Mouse (Mus musculus) liver, embryonic 11.5 days (tissue): Measurements from ENCODE around the gene Colec11. TPM values are rescaled to one million over a fixed set of nuclear protein-coding genes. Genes with fewer than 3 reads are reported as not detected.
A peak's percentile ranks its signal among the peaks of the same experiment; 100 is the strongest.

ENCODE experiments used
- ATAC-seq: fragments of 200-750 bp; cut with Nextera tagmentation; replicated peaks from 2 replicates; pipeline ENCODE4 v1.8.0; 2017; ENCODE audit warnings: moderate number of reproducible peaks, mild to moderate bottlenecking, moderate TSS enrichment, moderate library complexity; ENCODE audit not compliant: low FRiP score
- DNase-seq: peaks from one replicate; pipeline ENCODE4 v3.0.0-alpha.2; 2017; ENCODE audit warnings: low spot score
- H3K27ac ChIP-seq: fragments of 300-500 bp; sonication (generic); 2 replicates; pipeline ENCODE4 v1.5.1; 2014; ENCODE audit warnings: mild to moderate bottlenecking, low read depth, low read length, control low read depth
- H3K27me3 ChIP-seq: fragments of 300-500 bp; sonication (generic); replicated peaks from 2 replicates; pipeline ENCODE4 v1.6.1; 2014; ENCODE audit warnings: low read length, mixed read lengths; ENCODE audit not compliant: control insufficient read depth, insufficient read depth
- H3K36me3 ChIP-seq: fragments of 300-500 bp; sonication (generic); 2 replicates; pipeline ENCODE4 v1.6.1; 2014; ENCODE audit warnings: mild to moderate bottlenecking, low read length, moderate library complexity, mixed read lengths; ENCODE audit not compliant: control insufficient read depth, insufficient read depth
- H3K4me1 ChIP-seq: fragments of 300-500 bp; sonication (generic); replicated peaks from 2 replicates; pipeline ENCODE4 v1.6.1; 2014; ENCODE audit warnings: low read length, mixed read lengths; ENCODE audit not compliant: control insufficient read depth, insufficient read depth
- H3K4me2 ChIP-seq: fragments of 300-500 bp; sonication (generic); 2 replicates; pipeline ENCODE4 v1.6.1; 2014; ENCODE audit warnings: mild to moderate bottlenecking, control low read depth, moderate library complexity
- H3K4me3 ChIP-seq: fragments of 300-500 bp; sonication (generic); 2 replicates; pipeline ENCODE4 v1.5.1; 2014; ENCODE audit warnings: low read depth, low read length, control low read depth
- H3K9ac ChIP-seq: fragments of 300-500 bp; sonication (generic); 2 replicates; pipeline ENCODE4 v1.6.1; 2014; ENCODE audit warnings: low read depth, low read length, control low read depth
- H3K9me3 ChIP-seq: fragments of 300-500 bp; sonication (generic); 2 replicates; pipeline ENCODE4 v1.6.1; 2016; ENCODE audit warnings: low read length, inconsistent platforms, mixed read lengths; ENCODE audit not compliant: control insufficient read depth
- WGBS: fragments of 180-500 bp; shearing (Covaris S2); extraction: QIAGEN DNeasy Blood & Tissue Kit; methylation state at CpG from one replicate; pipeline ENCODE4 v1.1.7; 2014; 5-methylcytosine and 5-hydroxymethylcytosine counted together
- polyA plus RNA-seq: library from polyadenylated mRNA; unstranded; fragments of >200 nt; fragmentation: Nextera tagmentation; extraction: Ambion mirVana; gene quantifications from 2 replicates; pipeline ENCODE4 v1.2.1, GENCODE M21; 2014

Gene Colec11
- polyA plus RNA-seq, 1 experiment from 2014 or later: 24.2 TPM

DNA sequence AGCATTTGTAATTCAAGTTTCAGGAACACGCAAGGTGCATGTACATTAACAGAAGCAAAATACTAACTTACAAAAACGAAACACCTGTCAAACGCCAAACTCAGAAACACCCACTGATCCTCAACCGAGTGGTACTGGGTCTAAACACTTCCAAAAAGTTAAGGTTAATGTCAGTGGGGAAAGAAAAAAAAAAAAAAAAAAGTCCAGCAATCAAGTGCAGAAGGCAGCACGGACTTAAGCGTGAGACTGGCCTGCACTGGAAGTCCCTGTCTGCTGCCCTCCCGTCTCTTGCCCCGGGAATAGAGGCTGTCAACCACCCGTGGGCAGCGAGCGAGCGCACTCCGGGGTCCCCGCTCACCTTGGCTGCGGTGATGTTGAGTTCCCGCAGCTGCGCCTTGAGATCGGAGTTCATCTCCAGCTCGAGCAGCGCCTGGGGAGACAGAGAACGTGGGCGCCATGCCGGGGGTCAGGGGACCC, 11.9 kb upstream of the Colec11 start:
- ATAC-seq: peak; percentile 19
- peak overlapping the region; percentile 95 for H3K4me3 ChIP-seq
- peaks cover 42% of the 10 kb centered on the region for H3K36me3 ChIP-seq
- peak overlapping the region; percentile 99 for H3K9ac ChIP-seq
- H3K27me3 ChIP-seq: no peaks in the 10 kb centered on the region
- 2% methylated on average over 23 of the region's 23 CpGs for WGBS
- peak overlapping the region; percentile 83 for H3K4me2 ChIP-seq
- peaks cover 23% of the 10 kb centered on the region for H3K4me1 ChIP-seq
- H3K9me3 ChIP-seq: no peaks in the 10 kb centered on the region
- peak overlapping the region; percentile 67 for H3K27ac ChIP-seq
- DNase-seq: no peak

DNA sequence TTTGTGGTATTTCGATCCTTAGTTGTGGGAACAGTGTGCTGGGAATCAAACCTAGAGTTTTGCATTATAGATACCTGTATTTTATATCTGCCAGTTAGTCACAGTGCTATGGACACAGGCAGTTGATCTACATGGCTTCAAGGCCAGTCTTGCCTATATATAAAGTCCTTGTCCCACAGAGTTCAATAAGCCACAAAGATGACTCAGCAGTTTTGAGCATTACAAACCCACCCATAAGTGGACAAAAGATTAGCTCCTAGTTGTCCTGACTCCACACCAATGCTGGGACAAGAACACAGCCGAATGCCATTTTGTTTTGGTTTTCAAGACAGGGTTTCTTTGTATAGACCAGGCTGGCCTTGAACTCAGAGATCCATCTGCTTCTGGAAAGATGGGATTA, 5.3 kb upstream of the Colec11 start:
- WGBS: 82% methylated on average over 2 of the region's 2 CpGs
- H3K36me3 ChIP-seq: peaks cover 48% of the 10 kb centered on the region
- H3K9ac ChIP-seq: no peak overlapping the region
- peak; percentile 34 for ATAC-seq
- H3K9me3 ChIP-seq: no peaks in the 10 kb centered on the region
- DNase-seq: no peak
- H3K4me2 ChIP-seq: no peak overlapping the region
- H3K27me3 ChIP-seq: no peaks in the 10 kb centered on the region
- H3K27ac ChIP-seq: peak overlapping the region; percentile 58
- peaks cover 23% of the 10 kb centered on the region for H3K4me1 ChIP-seq
- no peak overlapping the region for H3K4me3 ChIP-seq

DNA sequence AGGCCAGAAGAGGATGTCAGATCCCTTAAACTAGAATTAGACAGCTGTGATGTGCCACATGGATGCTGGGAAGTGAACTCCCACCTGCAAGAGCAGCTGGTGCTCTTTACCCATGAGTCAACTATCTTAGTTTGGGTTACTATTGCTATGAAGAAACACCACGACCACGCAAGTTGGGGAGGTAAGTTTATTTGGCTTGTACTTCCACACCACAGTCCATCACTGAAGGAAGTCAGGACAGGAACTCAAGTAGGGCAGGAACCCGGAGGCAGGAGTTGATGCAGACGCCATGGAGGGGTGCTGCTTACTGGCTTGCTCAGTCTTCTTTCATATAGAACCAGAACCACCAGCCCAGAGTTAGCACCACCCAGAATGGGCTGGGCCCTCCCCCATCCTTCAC, 3.9 kb upstream of the Colec11 start:
- H3K4me2 ChIP-seq: no peak overlapping the region
- H3K4me3 ChIP-seq: no peak overlapping the region
- 50% methylated on average over 4 of the region's 4 CpGs for WGBS

DNA sequence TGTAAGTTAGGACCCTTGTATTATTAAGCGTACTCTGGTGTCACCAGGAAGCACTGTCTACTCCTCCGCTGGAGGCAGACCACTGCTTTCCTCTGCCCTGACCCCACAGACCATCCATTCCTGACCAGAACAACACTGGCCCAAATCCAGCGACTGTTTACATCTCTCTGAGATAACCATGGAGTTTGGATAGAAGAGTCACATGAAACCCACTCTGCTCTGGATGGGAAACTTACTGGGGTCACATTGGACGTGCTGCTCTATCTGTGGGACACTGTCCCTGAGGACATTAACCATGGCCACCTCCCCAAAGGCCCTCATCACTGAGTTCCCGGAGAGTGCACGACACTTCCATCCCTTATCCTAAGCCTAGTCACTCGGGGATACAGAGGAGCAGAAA, 2.2 kb upstream of the Colec11 start:
- no peak overlapping the region for H3K4me2 ChIP-seq
- H3K27me3 ChIP-seq: no peaks in the 10 kb centered on the region
- peaks cover 28% of the 10 kb centered on the region for H3K4me1 ChIP-seq
- DNase-seq: no peak
- no peak overlapping the region for H3K4me3 ChIP-seq
- WGBS: 75% methylated on average over 7 of the region's 7 CpGs
- H3K36me3 ChIP-seq: peaks cover 18% of the 10 kb centered on the region
- no peak overlapping the region for H3K9ac ChIP-seq
- no peaks in the 10 kb centered on the region for H3K9me3 ChIP-seq
- no peak overlapping the region for H3K27ac ChIP-seq
- no peak for ATAC-seq

More for the DNA sequence above, 3.9 kb upstream of the Colec11 start:
- Histone ChIP-seq H3K4me1 (peaks cover 23% of the 10 kb centered on the region), H3K27me3 (no peaks in the 10 kb centered on the region), H3K36me3 (peaks cover 34% of the 10 kb centered on the region), H3K9ac (no peak overlapping the region), H3K27ac (peak overlapping the region; percentile 3; the same call in 1 of the 2 replicates), H3K9me3 (no peaks in the 10 kb centered on the region)
- ATAC-seq: no peak
- no peak for DNase-seq

DNA sequence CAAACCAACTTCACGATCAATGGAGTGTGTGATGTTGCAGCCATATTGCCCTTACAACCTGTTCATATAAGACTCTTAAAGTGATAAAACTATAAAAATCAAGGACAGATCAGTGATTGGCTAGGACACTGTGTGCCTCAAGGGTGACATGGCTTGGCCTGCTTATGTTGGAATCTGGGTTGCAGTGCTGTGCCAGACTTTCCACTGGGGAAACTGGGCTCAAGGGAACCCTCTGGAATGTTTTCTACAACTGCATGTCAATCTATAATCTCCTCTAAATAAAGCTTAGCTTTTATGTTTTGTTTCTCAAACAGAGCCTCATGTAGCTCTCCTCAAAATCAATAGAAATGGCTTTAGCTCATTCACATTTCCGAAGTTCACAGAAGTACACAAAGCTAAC, 1.1 kb upstream of the Colec11 start:
- 62% methylated on average over 2 of the region's 2 CpGs for WGBS
- H3K4me3 ChIP-seq: no peak overlapping the region
- DNase-seq: no peak
- H3K4me1 ChIP-seq: peaks cover 27% of the 10 kb centered on the region
- H3K9ac ChIP-seq: no peak overlapping the region
- H3K27me3 ChIP-seq: no peaks in the 10 kb centered on the region
- H3K27ac ChIP-seq: no peak overlapping the region
- H3K4me2 ChIP-seq: no peak overlapping the region
- no peaks in the 10 kb centered on the region for H3K9me3 ChIP-seq
- H3K36me3 ChIP-seq: peaks cover 7% of the 10 kb centered on the region
- ATAC-seq: no peak

DNA sequence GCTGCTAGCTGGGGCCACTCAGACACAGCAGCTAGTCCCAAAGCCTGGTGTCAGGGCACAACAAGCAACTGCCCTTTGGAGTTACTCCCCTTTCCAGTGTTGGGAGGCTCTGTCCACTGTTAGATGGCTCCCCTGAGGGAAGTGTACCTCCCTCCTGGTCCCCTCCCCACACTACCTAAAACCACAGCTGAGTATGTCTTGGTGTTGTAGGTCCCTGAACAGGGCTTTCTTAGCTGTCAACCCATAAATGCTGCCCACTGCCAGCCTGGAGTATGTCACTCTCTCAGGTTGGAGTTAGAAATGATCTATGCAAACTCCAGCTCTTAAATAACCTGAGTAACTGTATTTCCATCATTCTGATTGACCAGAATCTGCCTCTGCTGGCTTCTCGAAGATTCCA, 536 bp downstream of the Colec11 start:
- peak overlapping the region; percentile 36 for H3K4me2 ChIP-seq
- H3K9ac ChIP-seq: no peak overlapping the region; the same call in 1 of the 2 replicates
- ATAC-seq: no peak
- peaks cover 25% of the 10 kb centered on the region for H3K4me1 ChIP-seq
- no peaks in the 10 kb centered on the region for H3K27me3 ChIP-seq
- H3K9me3 ChIP-seq: no peaks in the 10 kb centered on the region
- peak overlapping the region; percentile 14; the same call in 1 of the 2 replicates for H3K4me3 ChIP-seq
- no peaks in the 10 kb centered on the region for H3K36me3 ChIP-seq
- H3K27ac ChIP-seq: peak overlapping the region; percentile 4; the same call in 1 of the 2 replicates
- no peak for DNase-seq
- WGBS: 52% methylated on average over 1 of the region's 1 CpGs

DNA sequence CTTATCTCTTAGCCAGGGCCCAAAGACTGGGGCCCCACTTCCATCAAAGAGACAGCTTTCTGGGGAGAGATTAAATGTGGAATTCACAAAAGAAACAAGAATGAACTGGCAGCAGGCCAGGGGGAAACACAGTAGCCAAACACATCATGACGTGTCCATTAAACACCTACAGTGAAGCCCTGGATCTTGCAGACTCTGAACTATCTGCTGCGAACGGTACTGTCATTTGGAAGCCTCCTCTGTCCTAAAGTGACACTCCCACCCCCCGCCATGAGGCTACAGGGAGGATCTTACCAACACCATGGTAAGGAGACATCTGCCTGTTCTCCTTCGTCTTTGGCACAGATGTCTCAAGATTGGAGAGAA, 1.0 kb downstream of the Colec11 start:
- H3K27me3 ChIP-seq: no peaks in the 10 kb centered on the region
- no peak overlapping the region; the same call in 1 of the 2 replicates for H3K27ac ChIP-seq
- no peak overlapping the region for H3K4me3 ChIP-seq
- no peaks in the 10 kb centered on the region for H3K36me3 ChIP-seq
- 30% methylated on average over 5 of the region's 5 CpGs for WGBS
- no peak overlapping the region for H3K9ac ChIP-seq
- DNase-seq (no peak), ATAC-seq (no peak)
- peaks cover 25% of the 10 kb centered on the region for H3K4me1 ChIP-seq
- no peaks in the 10 kb centered on the region for H3K9me3 ChIP-seq
- peak overlapping the region; percentile 36 for H3K4me2 ChIP-seq

DNA sequence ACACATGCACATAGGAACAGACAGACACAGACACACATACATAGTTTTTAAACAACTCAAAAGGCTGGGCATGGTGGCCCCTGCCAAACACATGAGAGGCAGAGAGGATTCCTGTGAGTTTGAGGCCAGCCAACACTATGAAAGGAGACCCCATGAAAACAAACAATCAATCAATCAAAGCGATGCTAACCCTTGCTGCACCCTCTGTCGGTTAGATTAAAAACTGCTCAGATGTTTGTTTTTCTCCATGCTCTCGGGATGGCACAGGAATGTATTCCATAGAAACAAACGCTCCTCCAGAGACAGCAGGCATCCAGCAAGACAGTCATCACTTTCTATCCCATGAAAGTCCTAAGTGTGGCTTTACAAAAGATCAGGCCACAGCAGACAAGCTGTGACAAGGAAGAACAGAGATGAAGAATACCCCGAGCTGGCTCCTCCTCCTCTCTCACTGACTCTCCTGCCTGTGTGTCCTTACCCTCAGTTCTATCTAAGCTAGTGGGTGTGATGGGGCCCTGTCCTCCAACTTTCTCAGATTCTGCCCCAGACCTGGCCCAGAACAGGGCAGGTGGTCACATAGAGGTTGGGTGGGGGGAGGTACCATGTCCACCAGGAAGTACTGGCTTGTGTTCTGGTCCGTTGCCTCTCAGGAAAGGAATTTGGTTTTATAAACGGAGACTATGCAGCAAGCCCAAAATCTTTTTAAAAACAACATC, 1.6 kb downstream of the Colec11 start:
- H3K4me2 ChIP-seq: peak overlapping the region; percentile 36
- H3K4me3 ChIP-seq: peak overlapping the region; percentile 0; the same call in 1 of the 2 replicates
- 24% methylated on average over 7 of the region's 7 CpGs for WGBS
- no peaks in the 10 kb centered on the region for H3K36me3 ChIP-seq
- H3K9ac ChIP-seq: no peak overlapping the region
- peak overlapping the region; percentile 16; the same call in 1 of the 2 replicates for H3K27ac ChIP-seq
- peak; percentile 21; the same call in 1 of the 2 replicates for ATAC-seq
- H3K9me3 ChIP-seq: no peaks in the 10 kb centered on the region
- no peaks in the 10 kb centered on the region for H3K27me3 ChIP-seq
- DNase-seq: no peak
- peaks cover 25% of the 10 kb centered on the region for H3K4me1 ChIP-seq

DNA sequence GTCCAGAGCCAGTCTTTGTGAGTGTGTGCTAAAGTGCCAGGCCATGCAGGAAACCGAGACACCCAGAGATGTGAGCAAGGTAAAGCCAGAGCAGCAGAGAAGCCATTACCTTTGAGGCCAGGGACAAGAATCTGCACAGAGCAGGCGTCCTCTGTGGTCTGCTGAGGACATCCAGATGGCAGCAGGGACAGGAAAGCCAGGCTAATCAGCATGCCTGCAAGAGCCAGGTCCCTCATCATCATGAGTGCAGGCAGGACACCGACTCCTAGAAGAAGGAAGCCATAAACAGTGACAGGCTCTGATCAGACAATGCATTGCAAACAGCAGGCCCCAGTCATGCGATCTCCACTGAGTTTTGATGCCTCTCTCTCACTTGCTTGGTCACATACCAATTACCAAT, 5.9 kb downstream of the Colec11 start:
- ATAC-seq (no peak), DNase-seq (no peak)
- no peak overlapping the region for H3K4me3 ChIP-seq
- 46% methylated on average over 4 of the region's 4 CpGs for WGBS
- H3K36me3 ChIP-seq: no peaks in the 10 kb centered on the region
- H3K4me2 ChIP-seq: no peak overlapping the region
- H3K9me3 ChIP-seq: no peaks in the 10 kb centered on the region
- peaks cover 11% of the 10 kb centered on the region for H3K4me1 ChIP-seq
- no peaks in the 10 kb centered on the region for H3K27me3 ChIP-seq
- H3K9ac ChIP-seq: no peak overlapping the region
- H3K27ac ChIP-seq: no peak overlapping the region
